Mouse (Mus musculus) MEL (cell line): ENCODE data around the gene Rnaseh2b. TPM values are rescaled to one million over a fixed set of nuclear protein-coding genes. Genes with fewer than 3 reads are reported as not detected.

Experiments used
- DNase-seq: peaks from one replicate; pipeline ENCODE4 v3.0.0; 2011; ENCODE audit warnings: low read depth, low spot score
- H3K27ac ChIP-seq: 2 replicates; pipeline ENCODE4 v1.5.1; 2012; ENCODE audit warnings: low read depth, mild to moderate bottlenecking, control low read depth, low read length, moderate library complexity; ENCODE audit not compliant: control insufficient read depth
- H3K27me3 ChIP-seq, 2 experiments: fragments of 150-350 bp in 1 of 2; sonication (generic) in 1 of 2; 2 replicates each; pipeline ENCODE4 v1.6.1; 2012; ENCODE audit warnings: low read length in 2 of 2, mild to moderate bottlenecking in 2 of 2, improper control_type of control experiment in 1 of 2, moderate library complexity in 1 of 2; ENCODE audit not compliant: insufficient read depth in 2 of 2, control insufficient read depth in 1 of 2
- H3K36me3 ChIP-seq, 2 experiments: 2 replicates each; pipeline ENCODE4 v1.6.1; 2012 to 2014; ENCODE audit warnings: low read length in 2 of 2, improper control_type of control experiment in 1 of 2, inconsistent platforms in 1 of 2, mild to moderate bottlenecking in 1 of 2; ENCODE audit not compliant: insufficient read depth in 2 of 2, control insufficient read depth in 1 of 2
- H3K4me1 ChIP-seq, 2 experiments: fragments of 150-350 bp in 1 of 2; sonication (generic) in 1 of 2; 2 replicates each; pipeline ENCODE4 v1.6.1; 2012; ENCODE audit warnings: low read length in 2 of 2, improper control_type of control experiment in 1 of 2, mild to moderate bottlenecking in 1 of 2; ENCODE audit not compliant: insufficient read depth in 2 of 2, control insufficient read depth in 1 of 2
- H3K4me3 ChIP-seq, 2 experiments: fragments of 150-350 bp in 1 of 2; sonication (generic) in 1 of 2; 2 replicates each; pipeline ENCODE4 v1.5.1; 2012; ENCODE audit warnings: low read depth in 2 of 2, low read length in 2 of 2, mild to moderate bottlenecking in 2 of 2, moderate library complexity in 2 of 2, control low read depth in 1 of 2, improper control_type of control experiment in 1 of 2; ENCODE audit not compliant: control insufficient read depth in 1 of 2, insufficient read depth in 1 of 2
- H3K79me2 ChIP-seq: 2 replicates; pipeline ENCODE4 v1.6.1; 2012; ENCODE audit warnings: mild to moderate bottlenecking, low read length, moderate library complexity; ENCODE audit not compliant: control insufficient read depth, poor library complexity, insufficient read depth
- H3K9ac ChIP-seq: 2 replicates; pipeline ENCODE4 v1.6.1; 2012; ENCODE audit warnings: low read depth, mild to moderate bottlenecking, control low read depth, low read length, moderate library complexity; ENCODE audit not compliant: control insufficient read depth, poor library complexity, severe bottlenecking
- H3K9me3 ChIP-seq: fragments of 150-350 bp; sonication (generic); replicated peaks from 2 replicates; pipeline ENCODE4 v1.6.1; 2012; ENCODE audit warnings: mild to moderate bottlenecking, low read length, improper control_type of control experiment, moderate library complexity; ENCODE audit not compliant: insufficient read depth
- CTCF ChIP-seq, 3 experiments: IDR thresholded peaks in 2 of 3; conservative IDR thresholded peaks in 1 of 3; 2 replicates each; pipeline ENCODE4 v1.5.1; 2011 to 2012; ENCODE audit warnings: low read length in 3 of 3, low read depth in 2 of 3, mild to moderate bottlenecking in 2 of 3, improper control_type of control experiment in 1 of 3, inconsistent platforms in 1 of 3, mixed read lengths in 1 of 3, moderate library complexity in 1 of 3; ENCODE audit not compliant: control insufficient read depth in 1 of 3, insufficient read depth in 1 of 3, poor library complexity in 1 of 3, severe bottlenecking in 1 of 3
- E2F4 ChIP-seq: IDR thresholded peaks from 2 replicates; pipeline ENCODE4 v1.6.1; 2011; ENCODE audit warnings: low read depth, low read length, improper control_type of control experiment, borderline replicate concordance
- ELF1 ChIP-seq: IDR thresholded peaks from 2 replicates; pipeline ENCODE4 v1.6.1; 2014; ENCODE audit warnings: low read depth, mild to moderate bottlenecking, inconsistent platforms, low read length, improper control_type of control experiment, moderate library complexity
- EP300 ChIP-seq, 2 experiments: IDR thresholded peaks; 2 replicates each; pipeline ENCODE4 v1.6.1; 2011; ENCODE audit warnings: improper control_type of control experiment in 2 of 2, low read length in 2 of 2, low read depth in 1 of 2, mild to moderate bottlenecking in 1 of 2
- ETS1 ChIP-seq: IDR thresholded peaks from 2 replicates; pipeline ENCODE4 v1.6.1; 2012; ENCODE audit warnings: low read depth, mild to moderate bottlenecking, inconsistent platforms, low read length, improper control_type of control experiment, moderate library complexity
- HCFC1 ChIP-seq: IDR thresholded peaks from 2 replicates; pipeline ENCODE4 v1.6.1; 2012; ENCODE audit warnings: low read depth, mild to moderate bottlenecking, inconsistent platforms, low read length, improper control_type of control experiment, moderate library complexity
- MAX ChIP-seq: IDR thresholded peaks from 2 replicates; pipeline ENCODE4 v1.6.1; 2011; ENCODE audit warnings: low read length, improper control_type of control experiment
- MYB ChIP-seq: IDR thresholded peaks from 2 replicates; pipeline ENCODE4 v1.6.1; 2011; ENCODE audit warnings: mild to moderate bottlenecking, low read depth, low read length, improper control_type of control experiment
- NRF1 ChIP-seq: IDR thresholded peaks from 2 replicates; pipeline ENCODE4 v1.6.1; 2014; ENCODE audit warnings: low read depth, mild to moderate bottlenecking, inconsistent platforms, low read length, improper control_type of control experiment, moderate library complexity; ENCODE audit not compliant: poor library complexity, insufficient read depth, severe bottlenecking
- POLR2A ChIP-seq, 2 experiments: IDR thresholded peaks; 2 replicates each; pipeline ENCODE4 v1.6.1; 2011 to 2012; ENCODE audit warnings: low read length in 2 of 2, mild to moderate bottlenecking in 2 of 2, control low read depth in 1 of 2, improper control_type of control experiment in 1 of 2, low read depth in 1 of 2, moderate library complexity in 1 of 2; ENCODE audit not compliant: control insufficient read depth in 1 of 2, insufficient read depth in 1 of 2, poor library complexity in 1 of 2
- POLR2AphosphoS5 ChIP-seq: IDR thresholded peaks from 2 replicates; pipeline ENCODE4 v1.6.1; 2012; ENCODE audit warnings: low read depth, borderline replicate concordance, mild to moderate bottlenecking, inconsistent platforms, low read length, moderate library complexity, mixed read lengths
- RAD21 ChIP-seq: IDR thresholded peaks from 2 replicates; pipeline ENCODE4 v1.6.1; 2011; ENCODE audit warnings: mild to moderate bottlenecking, low read depth, low read length, improper control_type of control experiment
- RCOR1 ChIP-seq: IDR thresholded peaks from 2 replicates; pipeline ENCODE4 v1.6.1; 2012; ENCODE audit warnings: low read depth, mild to moderate bottlenecking, inconsistent platforms, low read length, improper control_type of control experiment
- SMC3 ChIP-seq: IDR thresholded peaks from 2 replicates; pipeline ENCODE4 v1.6.1; 2011; ENCODE audit warnings: low read depth, low read length, improper control_type of control experiment
- TAL1 ChIP-seq: IDR thresholded peaks from 2 replicates; pipeline ENCODE4 v1.6.1; 2012; ENCODE audit warnings: mild to moderate bottlenecking, inconsistent platforms, low read length, moderate library complexity, mixed read lengths
- TBP ChIP-seq: IDR thresholded peaks from 2 replicates; pipeline ENCODE4 v1.8.0; 2011; ENCODE audit warnings: low read depth, low read length, improper control_type of control experiment
- TCF12 ChIP-seq: IDR thresholded peaks from 2 replicates; pipeline ENCODE4 v1.6.1; 2014; ENCODE audit warnings: low read depth, mild to moderate bottlenecking, inconsistent platforms, low read length, improper control_type of control experiment, moderate library complexity
- UBTF ChIP-seq: IDR thresholded peaks from 2 replicates; pipeline ENCODE4 v1.6.1; 2012; ENCODE audit warnings: low read depth, mild to moderate bottlenecking, inconsistent platforms, low read length, improper control_type of control experiment, moderate library complexity, borderline replicate concordance; ENCODE audit not compliant: insufficient read depth
- USF2 ChIP-seq, 2 experiments: IDR thresholded peaks; 2 replicates each; pipeline ENCODE4 v1.6.1; 2011 to 2012; ENCODE audit warnings: improper control_type of control experiment in 2 of 2, low read length in 2 of 2, borderline replicate concordance in 1 of 2, inconsistent platforms in 1 of 2, low read depth in 1 of 2, mild to moderate bottlenecking in 1 of 2; ENCODE audit not compliant: insufficient read depth in 1 of 2
- ZNF384 ChIP-seq: IDR thresholded peaks from 2 replicates; pipeline ENCODE4 v1.6.1; 2012; ENCODE audit warnings: low read depth, mild to moderate bottlenecking, inconsistent platforms, low read length, improper control_type of control experiment
- polyA plus RNA-seq, 2 experiments: library from polyadenylated mRNA; stranded (reverse) in 1 of 2; unstranded in 1 of 2; fragments of >175 nt in 1 of 2; fragments of >200 nt in 1 of 2; gene quantifications; 2 replicates each; pipeline versions ENCODE4 v1.2.1 to v1.2.4; 2012; ENCODE audit warnings: low replicate concordance in 2 of 2, low read depth in 1 of 2; ENCODE audit not compliant: insufficient read length in 2 of 2, insufficient read depth in 1 of 2, missing spikeins in 1 of 2
- total RNA-seq: library from RNA; depleted of rRNA; stranded (reverse); fragments of 300-350 nt; gene quantifications from 2 replicates; pipeline ENCODE4 v1.2.3, GENCODE M21; 2012

The Rnaseh2b gene
- total and polyA plus RNA-seq, 3 experiments = 50.2 to 412 (median 88.2) TPM

DNA sequence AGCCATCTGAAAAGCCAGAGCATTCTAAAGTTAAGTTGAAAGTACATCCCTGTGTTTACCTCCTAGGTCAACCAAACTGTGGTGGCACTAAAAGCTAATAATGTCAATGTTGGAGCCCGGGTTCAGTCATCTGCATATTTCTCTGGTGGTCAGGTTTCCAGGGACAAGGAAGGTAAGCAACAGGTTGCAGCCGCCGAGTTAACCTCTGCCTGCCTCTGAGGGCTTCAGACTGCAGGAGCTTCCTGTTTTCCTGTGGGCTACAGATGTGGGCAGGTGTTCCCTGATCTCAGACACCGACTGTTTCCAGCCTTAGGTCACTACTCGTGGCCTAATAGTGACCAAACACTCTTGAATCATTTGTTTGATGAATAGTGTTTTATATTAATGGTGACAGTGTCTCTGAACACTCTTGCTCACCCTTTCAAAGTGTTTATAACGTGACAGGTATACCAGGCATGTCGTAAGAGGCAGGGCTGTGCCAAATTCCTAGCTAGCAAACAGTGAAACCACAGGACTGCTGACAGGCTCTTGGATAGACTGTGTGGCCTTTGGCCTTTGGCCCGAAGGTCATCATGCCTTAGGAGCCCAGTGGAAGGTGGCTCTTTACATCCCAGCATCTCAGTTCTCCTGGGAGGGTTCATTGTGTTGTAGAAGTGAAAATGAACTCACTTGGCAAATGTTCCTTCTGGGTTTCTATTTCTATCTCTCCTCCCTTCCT is 69.0 kb downstream of the Rnaseh2b start:
- no peaks in the 10 kb centered on the region for H3K79me2 ChIP-seq
- H3K27ac ChIP-seq = no peak overlapping the region
- no peaks in the 10 kb centered on the region for H3K4me1 ChIP-seq
- H3K9ac ChIP-seq = no peak overlapping the region
- H3K36me3 ChIP-seq = peaks cover 0 to 4% of the 10 kb centered on the region in 2 experiments; a peak in 2 of 4 replicates
- no peaks in the 10 kb centered on the region for H3K9me3 ChIP-seq
- TF ChIP-seq USF2 (IDR thresholded peaks at IDR 0.05; ENCODE audit: borderline replicate concordance in 1 of 2, insufficient read depth in 1 of 2, low read depth in 1 of 2, low read length in 2 of 2) = no peak
- TF ChIP-seq HCFC1 = no peak
- TF ChIP-seq SMC3 = no peak
- TF ChIP-seq EP300 (IDR thresholded peaks at IDR 0.05; ENCODE audit: low read depth in 1 of 2, low read length in 2 of 2) = no peak
- TF ChIP-seq ELF1 = no peak
- TF ChIP-seq NRF1 = no peak
- no peak for TF ChIP-seq RCOR1
- TF ChIP-seq POLR2A (IDR thresholded peaks at IDR 0.05; ENCODE audit: control insufficient read depth in 1 of 2, insufficient read depth in 1 of 2, low read depth in 1 of 2, low read length in 2 of 2, poor library complexity in 1 of 2) = no peak
- TF ChIP-seq TAL1 = no peak
- no peak for TF ChIP-seq CTCF (IDR thresholded peaks at IDR 0.05 in 2 of 3, conservative IDR thresholded peaks at IDR 0.05 in 1 of 3; ENCODE audit: control insufficient read depth in 1 of 3, insufficient read depth in 1 of 3, low read depth in 2 of 3, low read length in 3 of 3, poor library complexity in 1 of 3, severe bottlenecking in 1 of 3)
- no peak for TF ChIP-seq MAX
- no peak for TF ChIP-seq MYB
- no peak for TF ChIP-seq POLR2AphosphoS5
- no peak for TF ChIP-seq ZNF384
- no peak for TF ChIP-seq ETS1
- TF ChIP-seq TBP = no peak
- no peak for TF ChIP-seq E2F4
- no peak for TF ChIP-seq UBTF
- no peak for TF ChIP-seq RAD21
- no peak for TF ChIP-seq TCF12
- H3K27me3 ChIP-seq = no peaks in the 10 kb centered on the region
- H3K4me3 ChIP-seq = no peak overlapping the region
- no peak for DNase-seq

GRCm38 (mm10) chr14:62363774-62364173 is 71.4 kb downstream of the Rnaseh2b start:
- no peaks in the 10 kb centered on the region for H3K79me2 ChIP-seq
- no peaks in the 10 kb centered on the region for H3K4me1 ChIP-seq
- no peak overlapping the region for H3K27ac ChIP-seq
- H3K27me3 ChIP-seq = no peaks in the 10 kb centered on the region
- no peak for TF ChIP-seq POLR2A (IDR thresholded peaks at IDR 0.05; ENCODE audit: control insufficient read depth in 1 of 2, insufficient read depth in 1 of 2, low read depth in 1 of 2, low read length in 2 of 2, poor library complexity in 1 of 2)
- no peaks in the 10 kb centered on the region for H3K9me3 ChIP-seq
- H3K4me3 ChIP-seq = no peak overlapping the region
- no peak for DNase-seq
- H3K9ac ChIP-seq = no peak overlapping the region
- peaks cover 0 to 1% of the 10 kb centered on the region in 2 experiments; a peak in 2 of 4 replicates for H3K36me3 ChIP-seq
